Mouse (Mus musculus) cerebellum, adult 2 months (tissue): ENCODE data around the gene Prlh. TPM values are rescaled to one million over a fixed set of nuclear protein-coding genes. Genes with fewer than 3 reads are reported as not detected.

Experiments
- DNase-seq, 2 experiments: peaks; one replicate each; pipeline ENCODE4 v3.0.0; 2021
- H3K27ac ChIP-seq: fragments of 200-500 bp; 2 replicates; pipeline ENCODE4 v1.5.1; 2012; ENCODE audit warnings: low read length, control low read depth, inconsistent platforms; ENCODE audit not compliant: insufficient read depth
- H3K27me3 ChIP-seq: fragments of 200-500 bp; 2 replicates; pipeline ENCODE4 v1.6.1; 2012; ENCODE audit warnings: inconsistent platforms, mild to moderate bottlenecking, low read length, moderate library complexity; ENCODE audit not compliant: control insufficient read depth, insufficient read depth
- H3K4me1 ChIP-seq: fragments of 200-500 bp; 2 replicates; pipeline ENCODE4 v1.6.1; 2011; ENCODE audit warnings: low read length; ENCODE audit not compliant: control insufficient read depth, insufficient read depth
- H3K4me3 ChIP-seq: fragments of 200-500 bp; replicated peaks from 2 replicates; pipeline ENCODE3; 2011; ENCODE audit warnings: mild to moderate bottlenecking, low read depth, low read length, control low read depth; ENCODE audit not compliant: insufficient read depth
- CTCF ChIP-seq: fragments of 200-500 bp; IDR thresholded peaks from 2 replicates; pipeline ENCODE4 v1.5.1; 2011; ENCODE audit warnings: low read depth, mild to moderate bottlenecking, control low read depth, low read length, moderate library complexity, borderline replicate concordance; ENCODE audit not compliant: insufficient read depth
- POLR2A ChIP-seq: fragments of 200-500 bp; IDR thresholded peaks from 2 replicates; pipeline ENCODE4 v1.6.1; 2011; ENCODE audit warnings: low read length, control low read depth, borderline replicate concordance; ENCODE audit not compliant: insufficient read depth
- WGBS: fragments of 180-500 bp; shearing (Covaris S2); methylation state at CpG from one replicate; pipeline ENCODE4 v1.1.7; 2018; 5-methylcytosine and 5-hydroxymethylcytosine counted together
- polyA plus RNA-seq: library from polyadenylated mRNA; depleted of rRNA; stranded (reverse); fragments of >200 nt; gene quantifications from 2 replicates; pipeline ENCODE4 v1.2.3, GENCODE M21; 2012

Gene Prlh
- polyA plus RNA-seq, 1 experiment, result 1.1 TPM

DNA sequence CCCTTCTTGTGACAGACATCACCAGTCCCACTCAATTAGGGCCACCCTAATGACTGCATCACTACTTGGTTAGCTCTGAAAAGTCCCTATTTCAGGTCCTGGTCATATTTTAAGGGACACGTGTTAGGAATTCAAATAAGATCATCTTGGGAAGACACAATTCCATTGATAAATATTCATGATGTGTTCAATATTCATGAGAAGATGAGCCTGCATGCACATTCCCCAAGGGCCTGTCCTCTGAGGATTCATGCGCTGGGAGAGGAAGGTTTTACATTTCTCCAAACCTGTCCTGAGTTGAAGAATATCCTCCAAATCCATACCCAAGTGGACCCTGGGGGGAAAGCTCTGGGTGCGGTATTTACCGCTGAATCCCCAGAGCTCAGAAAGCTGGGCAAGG is 23.1 kb downstream of the Prlh start:
- TF ChIP-seq POLR2A (no peak), CTCF (no peak)
- no peaks in the 10 kb centered on the region for H3K27me3 ChIP-seq
- no peaks in the 10 kb centered on the region for H3K4me1 ChIP-seq
- WGBS, result 60% methylated on average over 4 of the region's 4 CpGs
- H3K4me3 ChIP-seq, result no peak overlapping the region
- no peak overlapping the region for H3K27ac ChIP-seq
- DNase-seq, result no peak

DNA sequence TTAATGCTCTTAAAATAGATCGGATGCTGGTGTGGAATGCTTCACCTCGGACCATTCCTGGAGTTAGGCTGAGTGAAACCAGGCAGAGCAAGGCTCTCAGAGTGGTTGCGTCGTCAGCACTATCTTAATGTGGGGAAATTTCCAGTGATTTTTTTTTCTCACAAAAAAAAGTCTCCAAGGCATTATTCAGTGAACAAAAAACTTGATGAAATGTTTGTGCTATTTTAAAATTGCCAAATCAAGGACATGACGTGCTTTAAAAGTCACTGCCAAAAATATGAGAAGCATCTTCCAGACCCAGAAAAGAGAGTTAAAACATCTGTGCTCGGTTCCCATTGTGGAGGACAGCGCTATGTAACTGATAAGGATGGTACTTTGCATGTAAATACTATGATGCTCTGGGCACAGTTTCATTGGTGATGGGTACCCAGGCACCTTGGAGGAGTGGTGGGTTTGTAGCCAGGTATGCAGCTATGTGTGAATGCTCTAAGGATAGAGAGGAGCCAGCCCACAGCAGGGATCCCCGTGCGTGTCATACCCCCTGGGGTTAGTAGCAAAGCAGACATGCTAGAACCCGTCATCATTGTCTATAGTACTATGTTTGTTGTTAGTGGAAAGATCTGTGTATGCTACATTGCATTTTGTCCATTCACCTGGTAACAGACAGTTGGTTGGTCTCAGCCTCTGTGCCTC is 27.9 kb downstream of the Prlh start:
- no peak for TF ChIP-seq CTCF
- 61% methylated on average over 10 of the region's 10 CpGs for WGBS
- Histone ChIP-seq H3K4me3 (no peak overlapping the region), H3K27me3 (no peaks in the 10 kb centered on the region), H3K27ac (no peak overlapping the region), H3K4me1 (no peaks in the 10 kb centered on the region)
- no peak for DNase-seq

DNA sequence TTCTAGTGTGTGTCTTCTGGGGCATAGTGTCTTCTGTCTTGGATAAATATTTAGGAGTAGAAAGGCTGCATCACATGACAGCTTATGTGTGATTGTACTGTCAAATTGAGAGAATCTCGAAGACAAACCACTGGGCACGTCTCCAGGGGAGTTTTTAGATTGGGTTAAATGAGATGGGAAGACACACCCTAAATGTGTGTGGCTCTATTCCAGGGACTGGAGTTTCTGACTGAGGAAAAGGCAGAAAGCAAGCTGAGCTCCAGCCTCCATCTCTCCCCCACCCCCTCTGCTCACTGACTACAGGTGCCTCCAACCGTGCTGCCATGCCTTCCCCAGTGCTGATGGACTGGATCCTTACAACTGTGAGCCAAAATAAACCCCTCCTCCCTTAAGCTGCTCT is 28.4 kb downstream of the Prlh start:
- H3K27me3 ChIP-seq, result no peaks in the 10 kb centered on the region
- DNase-seq, result no peak
- no peak overlapping the region for H3K27ac ChIP-seq
- TF ChIP-seq POLR2A, result no peak
- TF ChIP-seq CTCF, result no peak
- H3K4me3 ChIP-seq, result no peak overlapping the region
- no peaks in the 10 kb centered on the region for H3K4me1 ChIP-seq
- 56% methylated on average over 3 of the region's 3 CpGs for WGBS

DNA sequence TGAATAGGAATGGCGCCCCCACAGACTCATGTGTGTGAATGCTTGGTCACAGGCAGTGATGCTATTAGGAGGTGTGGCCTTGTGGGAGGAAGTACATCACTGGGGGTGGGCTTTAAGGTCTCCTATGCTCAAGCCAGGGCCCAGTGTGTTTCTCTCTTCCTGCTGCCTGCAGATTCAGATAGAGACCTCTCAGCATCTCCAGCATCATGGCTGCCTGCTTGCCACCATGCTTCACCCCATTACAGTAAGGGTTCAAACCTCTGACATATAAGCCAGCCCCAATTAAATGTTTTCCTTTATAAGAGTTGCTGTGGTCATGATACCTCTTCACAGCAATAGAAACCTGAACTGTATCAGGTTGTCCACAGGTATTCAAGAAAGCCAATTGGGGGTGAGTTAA is 43.0 kb downstream of the Prlh start:
- no peak overlapping the region for H3K27ac ChIP-seq
- no peak for DNase-seq
- no peak overlapping the region for H3K4me3 ChIP-seq
- WGBS, result 86% methylated on average over 1 of the region's 1 CpGs
- H3K4me1 ChIP-seq, result no peaks in the 10 kb centered on the region; the same call in 1 of the 2 replicates
- TF ChIP-seq CTCF (no peak), POLR2A (no peak)
- H3K27me3 ChIP-seq, result no peaks in the 10 kb centered on the region

DNA sequence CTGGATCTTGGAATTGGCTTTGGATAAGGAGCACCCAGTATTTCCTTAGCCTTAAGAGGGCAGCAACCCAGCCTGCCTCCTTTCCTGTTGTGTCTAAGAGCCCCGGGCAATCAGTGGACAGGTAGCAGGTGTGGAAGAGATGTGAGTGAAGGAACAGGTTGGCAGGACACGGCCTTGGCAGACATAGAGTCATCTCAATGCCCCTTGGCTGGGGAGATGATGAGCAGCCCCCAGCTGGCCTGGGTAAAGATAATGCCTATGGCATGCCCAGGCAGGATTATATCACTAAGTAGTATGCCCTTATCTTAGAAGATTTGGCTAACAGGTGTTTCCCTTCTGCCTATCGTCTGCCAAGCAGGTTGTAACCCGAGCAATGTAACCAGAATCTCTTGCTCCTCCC is 44.2 kb downstream of the Prlh start:
- DNase-seq, result no peak
- no peaks in the 10 kb centered on the region for H3K27me3 ChIP-seq
- no peak overlapping the region for H3K27ac ChIP-seq
- TF ChIP-seq CTCF (no peak), POLR2A (no peak)
- no peak overlapping the region for H3K4me3 ChIP-seq
- H3K4me1 ChIP-seq, result no peaks in the 10 kb centered on the region; the same call in 1 of the 2 replicates
- WGBS, result 81% methylated on average over 4 of the region's 4 CpGs

DNA sequence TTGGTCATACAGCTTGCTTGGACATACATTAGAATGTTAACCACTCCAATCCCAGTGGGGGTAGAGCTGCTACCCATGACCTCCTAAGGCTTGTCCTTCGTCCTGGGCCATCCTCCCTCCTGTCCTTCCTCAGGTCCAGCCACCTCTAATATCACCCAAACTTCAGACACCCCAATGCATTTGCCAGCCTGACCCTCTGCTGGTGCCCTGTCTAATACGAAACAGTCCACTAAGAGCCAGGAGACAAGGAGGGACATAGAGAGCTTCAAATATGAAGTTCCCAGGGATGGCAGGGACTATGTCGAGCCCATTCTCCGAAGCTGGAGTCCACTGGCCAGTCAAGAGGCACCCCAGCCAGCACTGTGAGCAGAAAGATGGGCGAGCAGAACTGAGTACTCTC is 44.7 kb downstream of the Prlh start:
- no peaks in the 10 kb centered on the region; the same call in 1 of the 2 replicates for H3K4me1 ChIP-seq
- no peak overlapping the region for H3K4me3 ChIP-seq
- H3K27me3 ChIP-seq, result no peaks in the 10 kb centered on the region
- WGBS, result 86% methylated on average over 5 of the region's 5 CpGs
- no peak for TF ChIP-seq POLR2A
- no peak for TF ChIP-seq CTCF
- no peak overlapping the region for H3K27ac ChIP-seq
- DNase-seq, result no peak

DNA sequence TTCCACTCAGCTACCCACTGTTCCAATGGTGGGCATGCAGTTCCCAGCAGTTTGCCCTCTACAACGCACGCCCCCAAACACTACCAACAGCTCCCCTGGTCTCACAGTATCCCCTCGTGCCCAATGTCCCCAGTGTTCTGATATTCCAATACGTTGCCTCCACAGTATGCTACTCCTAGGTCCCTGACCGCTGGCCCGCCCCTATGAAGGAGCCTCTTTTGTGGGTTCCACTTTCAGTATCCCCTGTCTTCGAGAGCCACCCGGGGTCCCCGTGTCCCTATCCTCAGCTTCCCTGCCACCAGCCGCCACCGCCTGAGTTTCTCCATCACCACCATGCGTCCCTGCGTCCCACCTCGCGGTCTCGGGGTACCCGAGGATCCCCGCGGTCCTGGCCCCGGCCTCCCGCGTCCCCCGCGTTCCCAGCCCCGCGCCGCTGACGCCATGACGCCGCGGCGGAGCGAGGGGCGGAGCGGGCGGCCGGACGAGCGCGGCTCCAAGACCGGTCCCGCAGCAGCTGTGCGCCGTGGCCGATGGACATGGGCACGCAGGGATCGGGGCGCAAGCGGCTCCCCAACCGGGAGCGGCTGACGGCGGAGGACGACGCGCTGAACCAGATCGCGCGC is 45.5 kb downstream of the Prlh start, which contains the start of gene Lrrfip1:
Gene Lrrfip1 (plus strand): TSS at position 470 of the 623 bp plus-strand sequence.
- DNase-seq, result peak; percentile 57 to 63
- H3K27me3 ChIP-seq, result no peaks in the 10 kb centered on the region
- TF ChIP-seq CTCF, result no peak
- TF ChIP-seq POLR2A, result 0 out of 2 replicates have a peak, but pooled peaks have one; percentile 25
- WGBS, result 2% methylated on average over 59 of the region's 59 CpGs
- H3K27ac ChIP-seq, result no peak within 1 kb of the TSS
- H3K4me1 ChIP-seq, result no peaks in the 10 kb centered on the region; the same call in 1 of the 2 replicates
- H3K4me3 ChIP-seq, result peak within 1 kb of the TSS; percentile 73
